Mouse (Mus musculus) hindbrain, embryonic 10.5 days (tissue): ENCODE data around the gene Arpc2. TPM values are rescaled to one million over a fixed set of nuclear protein-coding genes. Genes with fewer than 3 reads are reported as not detected.

Experiments used
- DNase-seq: peaks from one replicate; pipeline ENCODE4 v3.0.0-alpha.2; 2017; ENCODE audit warnings: low spot score
- H3K27ac ChIP-seq: fragments of 300-500 bp; sonication (generic); 2 replicates; pipeline ENCODE4 v1.5.1; 2016; ENCODE audit warnings: mild to moderate bottlenecking, moderate library complexity
- H3K27me3 ChIP-seq: fragments of 300-500 bp; sonication (generic); 2 replicates; pipeline ENCODE4 v1.6.1; 2016; ENCODE audit warnings: mild to moderate bottlenecking; ENCODE audit not compliant: poor library complexity, insufficient read depth, severe bottlenecking
- H3K36me3 ChIP-seq: fragments of 300-500 bp; sonication (generic); 2 replicates; pipeline ENCODE4 v1.6.1; 2016; ENCODE audit warnings: mild to moderate bottlenecking, moderate library complexity
- H3K4me1 ChIP-seq: fragments of 300-500 bp; sonication (generic); replicated peaks from 2 replicates; pipeline ENCODE4 v1.6.1; 2016; ENCODE audit warnings: mild to moderate bottlenecking
- H3K4me3 ChIP-seq: fragments of 300-500 bp; sonication (generic); 2 replicates; pipeline ENCODE4 v1.5.1; 2016; ENCODE audit warnings: mild to moderate bottlenecking, moderate library complexity
- H3K9me3 ChIP-seq: fragments of 300-500 bp; sonication (generic); 2 replicates; pipeline ENCODE4 v1.6.1; 2016; ENCODE audit warnings: mild to moderate bottlenecking, moderate library complexity
- WGBS: fragments of 180-500 bp; shearing (Covaris S2); methylation state at CpG from one replicate; pipeline ENCODE4 v1.1.7; 2016; 5-methylcytosine and 5-hydroxymethylcytosine counted together
- polyA plus RNA-seq: library from polyadenylated mRNA; unstranded; fragments of >200 nt; fragmentation: Nextera tagmentation; extraction: Ambion mirVana; gene quantifications from 2 replicates; pipeline ENCODE4 v1.2.1, GENCODE M21; 2016

Gene Arpc2
- polyA plus RNA-seq, result 352 and 355 TPM in 2 replicates

DNA sequence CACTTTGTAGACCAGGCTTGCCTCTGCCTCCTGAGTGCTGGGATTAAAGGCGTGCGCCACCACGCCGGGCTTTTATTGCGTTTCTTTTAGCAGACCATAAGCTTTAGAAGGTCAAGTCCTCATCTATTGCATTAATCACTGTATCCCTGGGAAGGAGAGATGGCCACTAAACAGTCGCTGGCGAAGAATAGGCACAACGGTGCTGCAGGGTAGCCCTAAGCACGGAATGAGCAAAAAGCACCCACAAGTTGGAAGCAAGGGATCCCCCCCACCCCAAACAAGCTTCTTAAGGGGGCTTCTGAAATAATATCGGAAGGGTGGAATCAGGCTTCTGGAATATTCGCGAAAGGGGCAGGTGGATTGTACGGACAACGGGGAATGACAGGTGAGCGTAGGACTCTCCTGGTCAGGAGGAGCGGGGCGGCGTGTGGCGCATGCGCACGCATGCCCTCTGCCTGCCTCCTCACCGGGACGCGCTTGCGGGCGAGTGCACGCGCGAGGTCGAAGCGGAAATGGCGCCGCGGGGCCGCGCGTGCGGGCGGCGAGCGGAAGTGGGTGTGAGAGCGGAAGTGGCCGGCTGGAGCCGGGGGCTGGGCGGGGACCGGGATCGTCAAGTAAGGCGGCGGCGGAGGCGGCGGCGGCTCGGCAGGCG is at the start of gene Arpc2:
TSS of gene Arpc2 (plus strand) at position 147 of the 652 bp plus-strand sequence.
- DNase-seq, result peak; percentile 97
- 2% methylated on average over 55 of the region's 55 CpGs for WGBS
- Histone ChIP-seq H3K27ac (peak within 1 kb of the TSS; percentile 95), H3K27me3 (no peaks in the 10 kb centered on the region), H3K36me3 (no peaks in the 10 kb centered on the region), H3K4me1 (peaks cover 33% of the 10 kb centered on the region), H3K9me3 (no peaks in the 10 kb centered on the region), H3K4me3 (peak within 1 kb of the TSS; percentile 94)

DNA sequence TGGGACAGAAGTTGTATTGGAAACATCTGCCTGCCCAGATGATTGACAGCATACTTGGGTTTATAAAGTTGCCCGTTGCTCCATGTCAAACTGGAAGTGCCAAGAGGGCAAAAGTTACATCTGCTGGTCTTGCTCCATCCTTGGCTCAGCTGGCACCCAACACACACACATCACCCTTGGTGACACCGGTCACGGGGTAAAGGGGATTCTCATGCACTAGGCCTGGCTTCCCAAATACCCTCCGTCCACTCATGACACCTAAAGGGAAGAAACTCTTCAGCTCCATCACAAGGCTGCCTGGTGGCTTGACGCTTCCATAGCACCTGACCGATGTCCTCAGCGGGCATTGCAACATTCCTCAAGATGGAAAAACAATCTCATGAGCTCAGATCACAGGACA is 45.4 kb upstream of the Arpc2 start:
- no peaks in the 10 kb centered on the region for H3K4me1 ChIP-seq

DNA sequence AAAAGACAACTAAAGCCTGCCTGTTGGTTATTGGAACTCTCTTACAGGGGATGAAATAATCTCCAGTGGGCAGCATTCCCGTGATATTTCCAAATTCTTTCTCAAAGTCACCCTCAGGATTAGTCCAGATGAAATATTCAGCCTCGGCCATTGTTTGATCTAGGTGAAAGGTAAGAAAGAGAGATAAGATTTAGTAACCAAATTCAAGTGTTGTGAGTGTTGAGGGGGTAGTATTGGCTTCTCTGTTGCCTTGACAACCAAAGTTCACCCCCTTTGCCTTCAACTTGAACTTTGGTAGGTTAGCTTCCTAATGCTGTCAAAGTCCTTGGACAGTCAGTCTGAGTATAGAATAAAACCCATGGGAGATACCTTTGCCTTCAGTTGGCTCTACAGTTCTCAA is 43.2 kb upstream of the Arpc2 start:
- Histone ChIP-seq H3K27me3 (no peaks in the 10 kb centered on the region), H3K36me3 (no peaks in the 10 kb centered on the region), H3K4me3 (no peak overlapping the region), H3K9me3 (no peaks in the 10 kb centered on the region), H3K27ac (no peak overlapping the region), H3K4me1 (no peaks in the 10 kb centered on the region)
- 87% methylated on average over 2 of the region's 2 CpGs for WGBS
- DNase-seq, result no peak

More for the DNA sequence above, 45.4 kb upstream of the Arpc2 start:
- H3K36me3 ChIP-seq, result no peaks in the 10 kb centered on the region
- no peaks in the 10 kb centered on the region for H3K27me3 ChIP-seq
- no peak overlapping the region for H3K4me3 ChIP-seq
- H3K27ac ChIP-seq, result no peak overlapping the region
- DNase-seq, result no peak
- 94% methylated on average over 7 of the region's 7 CpGs for WGBS
- no peaks in the 10 kb centered on the region for H3K9me3 ChIP-seq

DNA sequence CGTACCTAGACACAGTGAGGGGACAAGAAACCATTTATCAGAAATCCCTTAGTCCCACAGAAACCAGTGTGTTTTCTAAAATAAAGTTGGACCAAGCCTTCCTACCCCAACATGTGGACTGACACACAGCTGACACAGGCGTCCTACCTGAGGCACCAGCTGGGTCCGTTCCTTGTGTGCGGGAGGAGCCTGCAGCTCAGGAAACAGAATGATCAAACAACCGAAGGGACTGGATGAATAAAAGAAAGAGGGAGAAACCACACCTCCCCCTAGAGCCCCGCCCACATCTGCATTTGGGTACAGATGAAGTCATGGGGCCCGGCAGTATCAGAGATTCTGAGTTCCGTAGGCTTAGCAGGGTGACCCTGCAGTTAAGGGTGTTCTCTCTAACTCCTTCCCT is 41.4 kb upstream of the Arpc2 start, which contains the start of gene Cxcr1:
TSS of gene Cxcr1 (minus strand) at position 187 of the 400 bp plus-strand sequence.
- no peak within 1 kb of the TSS for H3K27ac ChIP-seq
- no peaks in the 10 kb centered on the region for H3K9me3 ChIP-seq
- H3K4me3 ChIP-seq, result no peak within 1 kb of the TSS
- WGBS, result 79% methylated on average over 8 of the region's 8 CpGs
- no peaks in the 10 kb centered on the region for H3K27me3 ChIP-seq
- no peaks in the 10 kb centered on the region for H3K4me1 ChIP-seq
- DNase-seq, result no peak
- no peaks in the 10 kb centered on the region for H3K36me3 ChIP-seq

DNA sequence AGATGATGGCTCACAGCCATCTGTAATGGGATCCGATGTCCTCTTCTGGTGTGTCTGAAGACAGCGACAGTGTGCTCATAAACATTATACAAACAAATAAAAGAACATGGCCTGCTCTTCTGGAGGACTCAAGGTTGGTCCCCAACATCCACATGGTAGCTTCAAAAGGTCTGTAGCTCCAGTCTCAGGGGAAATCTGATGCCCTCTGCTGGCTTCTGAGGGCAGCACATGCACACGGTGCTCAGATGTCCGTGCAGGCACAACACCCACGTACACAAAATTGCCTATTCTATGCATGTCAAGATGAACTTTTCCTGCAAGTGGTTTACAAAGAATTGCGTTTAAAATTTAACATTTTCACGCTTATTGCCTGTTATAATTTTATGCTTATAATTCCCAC is 39.9 kb upstream of the Arpc2 start:
- no peak for DNase-seq
- 54% methylated on average over 7 of the region's 7 CpGs for WGBS
- Histone ChIP-seq H3K27ac (no peak overlapping the region), H3K27me3 (no peaks in the 10 kb centered on the region), H3K36me3 (no peaks in the 10 kb centered on the region), H3K9me3 (no peaks in the 10 kb centered on the region), H3K4me1 (no peaks in the 10 kb centered on the region), H3K4me3 (no peak overlapping the region)

DNA sequence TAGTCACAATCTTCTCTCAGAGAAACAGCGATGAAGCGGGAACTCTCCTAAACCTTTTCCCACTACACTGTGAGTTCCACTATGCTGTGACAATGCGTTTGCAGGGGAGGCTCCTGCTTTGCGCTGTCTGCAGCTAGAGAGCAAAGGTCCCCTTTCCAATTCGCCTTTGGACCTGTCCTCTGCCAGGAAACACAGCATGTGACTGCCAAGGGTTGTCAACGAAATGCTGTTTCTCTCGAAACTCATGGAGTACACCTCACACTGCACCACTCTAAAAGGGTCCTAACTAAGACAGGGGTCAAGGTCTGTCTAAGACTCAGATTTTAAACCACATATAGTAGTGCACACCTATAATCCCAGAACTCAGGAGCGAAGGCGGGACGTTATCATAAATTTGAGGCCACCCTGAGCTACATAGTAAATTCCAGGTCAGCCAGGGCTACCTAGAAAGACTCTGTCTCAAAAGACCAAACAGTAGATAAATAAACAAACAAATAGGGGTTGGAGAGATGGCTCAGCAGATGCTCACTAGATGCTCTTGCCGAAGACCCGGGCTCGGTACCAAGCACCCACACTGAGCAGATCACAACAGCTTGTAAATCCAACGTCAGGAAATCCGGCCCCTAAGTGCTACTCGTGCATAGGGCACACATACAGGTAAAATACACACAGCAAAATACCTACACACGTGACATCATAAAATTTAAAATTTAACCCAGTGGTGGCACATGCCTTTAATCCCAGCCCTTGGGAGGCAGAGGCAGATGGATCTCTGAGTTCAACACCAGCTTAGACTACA is 39.1 kb upstream of the Arpc2 start:
- H3K27me3 ChIP-seq, result no peaks in the 10 kb centered on the region
- no peaks in the 10 kb centered on the region for H3K36me3 ChIP-seq
- H3K27ac ChIP-seq, result no peak overlapping the region
- H3K4me1 ChIP-seq, result no peaks in the 10 kb centered on the region
- 81% methylated on average over 17 of the region's 17 CpGs for WGBS
- no peak for DNase-seq
- H3K9me3 ChIP-seq, result no peaks in the 10 kb centered on the region
- H3K4me3 ChIP-seq, result no peak overlapping the region

DNA sequence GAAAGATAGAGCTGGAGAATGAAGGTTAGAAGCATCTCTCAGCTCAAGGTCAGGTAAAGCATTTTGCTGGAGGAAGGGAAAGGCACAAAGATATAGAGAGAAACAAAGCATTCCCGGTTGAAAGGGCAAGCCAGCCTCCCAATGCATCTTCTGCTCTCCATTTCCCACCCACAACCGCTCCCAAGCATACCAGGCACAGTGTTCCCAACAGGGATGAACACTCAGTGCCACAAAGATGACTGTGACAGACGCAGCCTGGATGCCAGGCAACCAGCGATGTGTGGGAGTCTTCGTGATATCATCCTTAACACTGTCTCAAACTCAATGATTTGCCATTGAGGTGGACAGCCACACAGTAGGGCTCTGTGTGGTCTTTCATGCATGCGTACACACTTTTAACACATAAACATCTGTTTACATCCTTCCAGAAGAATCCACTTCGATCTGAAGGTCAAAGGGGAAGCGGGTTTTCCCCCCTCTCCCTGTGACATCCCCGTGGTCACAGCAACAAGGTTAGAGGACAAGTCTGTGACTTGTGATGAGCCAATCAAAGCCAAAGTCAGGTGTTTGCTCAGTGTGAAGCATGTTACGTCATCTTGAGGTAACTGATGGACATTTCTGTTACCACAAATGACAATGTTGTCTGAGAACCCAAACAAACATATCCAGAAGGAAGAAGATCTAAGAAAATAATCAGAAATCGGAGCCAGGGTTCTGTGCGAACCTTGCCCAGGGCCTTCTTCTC is 38.0 kb upstream of the Arpc2 start:
- WGBS, result 79% methylated on average over 12 of the region's 12 CpGs
- no peaks in the 10 kb centered on the region for H3K36me3 ChIP-seq

DNA sequence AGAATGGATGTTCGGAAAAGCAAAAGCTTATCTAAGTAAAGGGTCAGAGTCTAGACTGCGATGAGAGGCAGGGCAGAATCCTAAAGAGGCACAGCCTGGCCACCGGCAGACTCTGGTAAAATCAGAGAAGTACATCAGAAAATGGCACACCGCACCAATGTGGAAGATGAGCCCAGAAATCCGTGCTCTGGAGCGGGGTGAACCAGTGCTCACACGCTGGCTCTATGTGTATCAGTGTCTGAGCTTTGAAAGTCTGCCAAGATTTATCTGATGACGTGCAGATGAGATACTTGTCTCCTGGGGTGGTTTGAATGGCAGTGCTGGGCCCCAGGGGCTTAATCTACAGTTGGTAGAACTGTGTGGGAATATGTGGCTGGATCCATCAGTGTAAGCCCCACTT is 36.8 kb upstream of the Arpc2 start:
- Histone ChIP-seq H3K9me3 (no peaks in the 10 kb centered on the region), H3K27me3 (no peaks in the 10 kb centered on the region), H3K27ac (no peak overlapping the region), H3K36me3 (no peaks in the 10 kb centered on the region), H3K4me3 (no peak overlapping the region), H3K4me1 (no peaks in the 10 kb centered on the region)
- DNase-seq, result no peak
- 91% methylated on average over 8 of the region's 8 CpGs for WGBS

More for the DNA sequence above, 38.0 kb upstream of the Arpc2 start:
- no peak for DNase-seq
- Histone ChIP-seq H3K27me3 (no peaks in the 10 kb centered on the region), H3K27ac (no peak overlapping the region), H3K4me3 (no peak overlapping the region), H3K9me3 (no peaks in the 10 kb centered on the region), H3K4me1 (no peaks in the 10 kb centered on the region)

DNA sequence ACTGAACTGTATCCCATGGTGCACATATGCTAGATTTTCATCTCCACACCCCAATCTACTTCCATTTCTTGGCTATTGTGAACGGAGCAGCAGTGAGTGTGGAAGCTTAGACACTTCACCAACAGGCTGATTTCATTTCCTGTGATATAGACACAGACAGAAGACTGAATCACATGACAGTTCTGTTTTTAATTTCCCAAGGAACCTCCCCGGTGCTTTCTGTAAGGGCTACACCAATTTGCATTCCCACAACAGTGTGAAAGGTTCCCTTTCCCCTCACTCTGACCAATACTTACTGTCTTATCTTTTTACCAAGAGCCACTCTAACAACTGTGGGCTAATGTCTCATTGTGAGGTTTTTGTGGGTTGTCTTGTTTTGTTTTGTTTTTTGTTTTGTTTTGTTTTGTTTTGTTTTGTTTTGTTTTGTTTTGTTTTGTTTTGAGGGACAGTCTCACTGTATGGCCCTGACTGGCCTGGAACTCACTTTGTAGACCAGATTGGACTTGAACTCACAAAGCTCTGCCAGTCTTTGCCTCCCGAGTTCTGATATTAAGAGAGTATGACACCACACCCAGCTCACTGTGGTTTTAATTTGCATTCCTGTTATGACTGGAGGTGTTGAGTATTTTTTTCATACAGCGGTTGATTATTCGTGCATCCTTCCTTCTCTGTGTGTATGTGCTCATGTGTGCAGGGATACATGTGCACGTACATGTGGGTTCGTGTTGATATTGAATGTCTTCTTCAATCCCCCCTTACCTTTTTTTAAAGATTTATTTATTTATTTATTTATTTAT is 34.6 kb upstream of the Arpc2 start:
- Histone ChIP-seq H3K4me1 (no peaks in the 10 kb centered on the region; the same call in 1 of the 2 replicates), H3K27me3 (no peaks in the 10 kb centered on the region), H3K9me3 (no peaks in the 10 kb centered on the region), H3K27ac (no peak overlapping the region), H3K36me3 (no peaks in the 10 kb centered on the region), H3K4me3 (no peak overlapping the region)
- no peak for DNase-seq
- WGBS, result 82% methylated on average over 7 of the region's 7 CpGs

DNA sequence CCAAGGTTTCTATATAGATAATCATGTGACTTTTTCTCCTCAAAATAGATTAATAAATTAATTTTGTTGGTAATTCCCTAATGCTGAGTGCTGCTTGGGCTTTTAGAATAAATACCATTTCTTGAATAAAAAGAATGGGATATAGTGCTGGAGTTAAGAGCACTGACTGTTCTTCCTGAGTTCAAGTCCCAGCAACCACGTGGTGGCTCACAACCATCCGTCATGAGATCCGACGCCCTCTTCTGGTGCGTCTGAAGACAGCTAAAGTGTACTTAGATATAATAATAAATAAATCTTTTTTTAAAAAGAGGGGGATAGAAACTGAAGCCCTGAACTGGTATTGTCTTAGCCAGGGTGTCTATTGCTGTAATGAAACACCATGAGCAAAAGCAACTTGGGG is 32.4 kb upstream of the Arpc2 start:
- H3K9me3 ChIP-seq, result no peaks in the 10 kb centered on the region
- no peaks in the 10 kb centered on the region for H3K27me3 ChIP-seq
- no peaks in the 10 kb centered on the region; the same call in 1 of the 2 replicates for H3K4me1 ChIP-seq
- H3K27ac ChIP-seq, result no peak overlapping the region
- WGBS, result 69% methylated on average over 5 of the region's 5 CpGs
- DNase-seq, result no peak
- no peaks in the 10 kb centered on the region for H3K36me3 ChIP-seq
- H3K4me3 ChIP-seq, result no peak overlapping the region

DNA sequence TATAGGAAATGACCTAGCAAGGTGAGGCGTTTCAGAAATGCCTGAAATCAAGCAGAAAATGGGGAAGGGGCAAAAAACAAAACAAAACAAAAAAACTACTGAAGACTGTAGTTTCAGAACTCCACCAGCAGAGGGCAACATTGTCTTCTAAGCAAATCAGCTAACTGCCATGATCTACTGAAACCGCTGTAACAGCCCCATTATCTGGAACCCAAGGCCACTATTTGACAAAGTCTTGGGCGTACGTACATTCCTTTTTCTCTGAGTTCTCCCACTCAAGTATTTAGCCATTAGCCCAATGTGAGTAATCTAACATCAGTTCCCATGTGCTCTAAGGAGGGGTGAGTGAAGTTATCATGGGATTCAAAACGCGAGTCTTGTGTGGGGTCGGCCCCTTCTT is 30.0 kb upstream of the Arpc2 start:
- peak; percentile 12 for DNase-seq

DNA sequence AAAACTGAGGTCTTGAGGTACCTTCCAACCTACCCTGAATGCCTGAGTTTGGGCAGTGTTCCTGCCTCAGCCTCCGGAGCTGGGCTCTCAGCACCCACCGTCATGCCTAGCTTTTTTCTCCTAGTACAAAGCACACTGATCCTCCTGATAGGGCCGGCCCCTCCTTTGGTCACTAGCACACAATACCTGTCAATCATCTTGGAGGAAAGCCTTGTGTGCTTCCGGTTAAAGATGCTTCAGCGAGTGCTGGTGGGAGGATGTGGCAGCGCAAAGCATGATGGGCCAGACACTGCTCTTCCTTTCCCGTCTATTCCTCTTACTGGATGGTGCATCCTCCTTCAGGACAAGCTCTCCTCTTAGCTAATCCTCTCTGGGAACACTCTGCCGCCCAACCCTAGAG is 29.2 kb upstream of the Arpc2 start:
- Histone ChIP-seq H3K27me3 (no peaks in the 10 kb centered on the region), H3K36me3 (no peaks in the 10 kb centered on the region), H3K27ac (no peak overlapping the region), H3K4me1 (no peaks in the 10 kb centered on the region; the same call in 1 of the 2 replicates), H3K4me3 (no peak overlapping the region), H3K9me3 (no peaks in the 10 kb centered on the region)
- no peak for DNase-seq
- WGBS, result 66% methylated on average over 8 of the region's 8 CpGs

More for the DNA sequence above, 30.0 kb upstream of the Arpc2 start:
- Histone ChIP-seq H3K9me3 (no peaks in the 10 kb centered on the region), H3K27ac (no peak overlapping the region), H3K36me3 (no peaks in the 10 kb centered on the region), H3K4me3 (no peak overlapping the region), H3K4me1 (no peaks in the 10 kb centered on the region; the same call in 1 of the 2 replicates), H3K27me3 (no peaks in the 10 kb centered on the region)
- WGBS, result 64% methylated on average over 7 of the region's 7 CpGs
